Mouse (Mus musculus): ENCODE measurements around the gene Meis3. TPM values are rescaled to one million over a fixed set of nuclear protein-coding genes. Genes with fewer than 3 reads are reported as not detected.

Gene Meis3
- polyA plus RNA-seq, 1 experiment from 2014 or later = 30.8 TPM

GRCm38 (mm10) chr7:16146489-16147410, 28.1 kb upstream of the Meis3 start:
- Histone ChIP-seq H3K36me3 (no peaks in the 10 kb centered on the region), H3K27me3 (replicated peaks) (0 out of 2 replicates have a peak, but pooled peaks cover 4% of the 10 kb centered on the region), H3K9me3 (no peaks in the 10 kb centered on the region), H3K9ac (no peak overlapping the region), H3K4me1 (replicated peaks) (no peaks in the 10 kb centered on the region), H3K27ac (no peak overlapping the region), H3K4me2 (replicated peaks) (no peak overlapping the region), H3K4me3 (replicated peaks) (no peak overlapping the region)
- WGBS = 40% methylated on average over 27 of the region's 27 CpGs
- ATAC-seq = no peak

GRCm38 (mm10) chr7:16147643-16148042, 27.2 kb upstream of the Meis3 start:
- Histone ChIP-seq H3K4me1 (replicated peaks) (no peaks in the 10 kb centered on the region), H3K4me3 (replicated peaks) (no peak overlapping the region), H3K27ac (no peak overlapping the region), H3K36me3 (no peaks in the 10 kb centered on the region), H3K9ac (no peak overlapping the region), H3K4me2 (replicated peaks) (no peak overlapping the region), H3K9me3 (no peaks in the 10 kb centered on the region), H3K27me3 (replicated peaks) (0 out of 2 replicates have a peak, but pooled peaks cover 4% of the 10 kb centered on the region)
- 14% methylated on average over 15 of the region's 15 CpGs for WGBS
- no peak for ATAC-seq

- WGBS = 61% methylated on average over 5 of the region's 5 CpGs
Observed at GRCm38 (mm10) chr7:16149241-16149640, 25.6 kb upstream of the Meis3 start.

GRCm38 (mm10) chr7:16150191-16151145, 24.4 kb upstream of the Meis3 start:
- WGBS = 66% methylated on average over 9 of the region's 9 CpGs
- 0 out of 2 replicates have a peak, but pooled peaks cover 4% of the 10 kb centered on the region for H3K27me3 ChIP-seq (replicated peaks)

More at GRCm38 (mm10) chr7:16149241-16149640, 25.6 kb upstream of the Meis3 start:
- 0 out of 2 replicates have a peak, but pooled peaks cover 4% of the 10 kb centered on the region for H3K27me3 ChIP-seq (replicated peaks)
- H3K36me3 ChIP-seq = no peaks in the 10 kb centered on the region
- ATAC-seq = no peak
- H3K27ac ChIP-seq = no peak overlapping the region
- no peak overlapping the region for H3K4me3 ChIP-seq (replicated peaks)
- H3K9me3 ChIP-seq = no peaks in the 10 kb centered on the region
- H3K4me2 ChIP-seq (replicated peaks) = no peak overlapping the region
- no peak overlapping the region for H3K9ac ChIP-seq
- no peaks in the 10 kb centered on the region for H3K4me1 ChIP-seq (replicated peaks)

GRCm38 (mm10) chr7:16153522-16153921, 21.4 kb upstream of the Meis3 start:
- H3K27me3 ChIP-seq (replicated peaks) = peaks cover 5% of the 10 kb centered on the region
- ATAC-seq = peak; percentile 85
- H3K4me2 ChIP-seq (replicated peaks) = no peak overlapping the region
- 17% methylated on average over 10 of the region's 10 CpGs for WGBS
- H3K4me3 ChIP-seq (replicated peaks) = no peak overlapping the region
- no peaks in the 10 kb centered on the region for H3K9me3 ChIP-seq
- H3K36me3 ChIP-seq = no peaks in the 10 kb centered on the region
- no peak overlapping the region for H3K27ac ChIP-seq
- H3K9ac ChIP-seq = no peak overlapping the region
- no peaks in the 10 kb centered on the region for H3K4me1 ChIP-seq (replicated peaks)

More at GRCm38 (mm10) chr7:16150191-16151145, 24.4 kb upstream of the Meis3 start:
- Histone ChIP-seq H3K4me1 (replicated peaks) (no peaks in the 10 kb centered on the region), H3K36me3 (no peaks in the 10 kb centered on the region), H3K9ac (no peak overlapping the region), H3K4me3 (replicated peaks) (no peak overlapping the region), H3K4me2 (replicated peaks) (no peak overlapping the region), H3K27ac (no peak overlapping the region), H3K9me3 (no peaks in the 10 kb centered on the region)
- ATAC-seq = no peak

GRCm38 (mm10) chr7:16155132-16155872, 19.6 kb upstream of the Meis3 start:
- 0 out of 2 replicates have a peak, but pooled peaks cover 3% of the 10 kb centered on the region for H3K4me1 ChIP-seq (replicated peaks)
- H3K36me3 ChIP-seq = no peaks in the 10 kb centered on the region
- ATAC-seq = no peak
- no peak overlapping the region for H3K4me3 ChIP-seq (replicated peaks)
- 68% methylated on average over 9 of the region's 9 CpGs for WGBS
- no peak overlapping the region for H3K4me2 ChIP-seq (replicated peaks)
- H3K9ac ChIP-seq = no peak overlapping the region
- H3K9me3 ChIP-seq = no peaks in the 10 kb centered on the region
- H3K27ac ChIP-seq = no peak overlapping the region
- H3K27me3 ChIP-seq (replicated peaks) = peaks cover 17% of the 10 kb centered on the region

GRCm38 (mm10) chr7:16156105-16156714, 18.7 kb upstream of the Meis3 start:
- no peak overlapping the region for H3K27ac ChIP-seq
- H3K9ac ChIP-seq = no peak overlapping the region
- H3K9me3 ChIP-seq = no peaks in the 10 kb centered on the region
- peaks cover 17% of the 10 kb centered on the region for H3K27me3 ChIP-seq (replicated peaks)
- H3K36me3 ChIP-seq = no peaks in the 10 kb centered on the region
- H3K4me3 ChIP-seq (replicated peaks) = no peak overlapping the region
- WGBS = 66% methylated on average over 8 of the region's 8 CpGs
- H3K4me1 ChIP-seq (replicated peaks) = 0 out of 2 replicates have a peak, but pooled peaks cover 3% of the 10 kb centered on the region
- H3K4me2 ChIP-seq (replicated peaks) = no peak overlapping the region
- ATAC-seq = no peak

GRCm38 (mm10) chr7:16158735-16159134, 16.2 kb upstream of the Meis3 start:
- no peak overlapping the region; the same call in 1 of the 2 replicates for H3K4me3 ChIP-seq (replicated peaks)
- 0 out of 2 replicates have a peak, but pooled peaks cover 3% of the 10 kb centered on the region for H3K4me1 ChIP-seq (replicated peaks)
- 10% methylated on average over 39 of the region's 39 CpGs for WGBS
- H3K4me2 ChIP-seq (replicated peaks) = peak overlapping the region; percentile 49
- peaks cover 17% of the 10 kb centered on the region for H3K27me3 ChIP-seq (replicated peaks)
- H3K27ac ChIP-seq = no peak overlapping the region
- no peak overlapping the region for H3K9ac ChIP-seq
- H3K36me3 ChIP-seq = no peaks in the 10 kb centered on the region
- ATAC-seq = no peak
- no peaks in the 10 kb centered on the region for H3K9me3 ChIP-seq

GRCm38 (mm10) chr7:16160702-16161101, 14.2 kb upstream of the Meis3 start:
- H3K36me3 ChIP-seq = no peaks in the 10 kb centered on the region
- 0 out of 2 replicates have a peak, but pooled peaks cover 3% of the 10 kb centered on the region for H3K4me1 ChIP-seq (replicated peaks)
- no peak overlapping the region for H3K9ac ChIP-seq
- H3K4me2 ChIP-seq (replicated peaks) = no peak overlapping the region
- 60% methylated on average over 3 of the region's 3 CpGs for WGBS
- peaks cover 17% of the 10 kb centered on the region for H3K27me3 ChIP-seq (replicated peaks)
- H3K27ac ChIP-seq = no peak overlapping the region
- ATAC-seq = peak; percentile 61
- no peak overlapping the region for H3K4me3 ChIP-seq (replicated peaks)
- no peaks in the 10 kb centered on the region for H3K9me3 ChIP-seq

GRCm38 (mm10) chr7:16161302-16161701, 13.6 kb upstream of the Meis3 start:
- Histone ChIP-seq H3K4me1 (replicated peaks) (0 out of 2 replicates have a peak, but pooled peaks cover 3% of the 10 kb centered on the region), H3K27me3 (replicated peaks) (peaks cover 17% of the 10 kb centered on the region), H3K4me2 (replicated peaks) (no peak overlapping the region), H3K36me3 (no peaks in the 10 kb centered on the region), H3K9me3 (no peaks in the 10 kb centered on the region), H3K9ac (no peak overlapping the region), H3K4me3 (replicated peaks) (no peak overlapping the region), H3K27ac (no peak overlapping the region)
- no peak for ATAC-seq
- WGBS = 89% methylated on average over 9 of the region's 9 CpGs

GRCm38 (mm10) chr7:16162036-16162435, 12.9 kb upstream of the Meis3 start:
- ATAC-seq = no peak
- no peak overlapping the region for H3K9ac ChIP-seq

More at GRCm38 (mm10) chr7:16162036-16162435, 12.9 kb upstream of the Meis3 start:
- Histone ChIP-seq H3K4me2 (replicated peaks) (no peak overlapping the region), H3K27me3 (replicated peaks) (peaks cover 17% of the 10 kb centered on the region), H3K9me3 (no peaks in the 10 kb centered on the region), H3K27ac (no peak overlapping the region), H3K4me1 (replicated peaks) (0 out of 2 replicates have a peak, but pooled peaks cover 3% of the 10 kb centered on the region), H3K36me3 (no peaks in the 10 kb centered on the region), H3K4me3 (replicated peaks) (no peak overlapping the region)
- WGBS = 66% methylated on average over 7 of the region's 7 CpGs
